8 mouse cellular contexts compared by ENCODE assay signal in genomic region chr10:59109015-59109414, GRCm38 (mm10).
DNase-seq lines count a peak whose midpoint lies in the region; ATAC-seq and TF ChIP-seq lines count a peak whose summit lies in the region.

No protein-coding gene starts in this region.

- no peaks in the 10 kb centered on the region for H3K27me3 ChIP-seq in midbrain, embryonic 11.5 days (ENCODE audit: control insufficient read depth, insufficient read depth, low read length)
- H3K27me3 ChIP-seq in small intestine, adult 2 months (ENCODE audit: control insufficient read depth, insufficient read depth, low read length), result no peaks in the 10 kb centered on the region; the same call in 1 of the 2 replicates

- peak; percentile 79; the same call in 1 of the 2 replicates for TF ChIP-seq CTCF in small intestine, adult 2 months (IDR thresholded peaks at IDR 0.05; ENCODE audit: extremely low read depth, insufficient read length, insufficient replicate concordance, low read depth, low read length)

- no peaks in the 10 kb centered on the region for H3K9me3 ChIP-seq in midbrain, embryonic 11.5 days (ENCODE audit: control insufficient read depth, low read length)

- ATAC-seq in CD4-positive, CD25-positive, alpha-beta regulatory T cell, adult 4 months, result no peak
- ATAC-seq in erythroid progenitor cell, adult 5-6 weeks (replicated peaks; ENCODE audit: low FRiP score, poor library complexity, severe bottlenecking), result 0 out of 2 replicates have a peak, but pooled peaks have one; percentile 31
- ATAC-seq in hematopoietic stem cell, adult 5-6 weeks (replicated peaks in 1 of 2; ENCODE audit: insufficient read depth in 1 of 2, low FRiP score in 2 of 2, low TSS enrichment in 1 of 2, low read depth in 1 of 2, poor library complexity in 2 of 2, severe bottlenecking in 2 of 2), result peak; percentile 55 to 76
- 0 out of 2 replicates have a peak, but pooled peaks have one; percentile 16 for ATAC-seq in midbrain, embryonic 11.5 days (ENCODE audit: low FRiP score)

- no peaks in the 10 kb centered on the region for H3K4me1 ChIP-seq in midbrain, embryonic 11.5 days (ENCODE audit: control insufficient read depth, insufficient read depth, low read length)
- H3K4me1 ChIP-seq in small intestine, adult 2 months (ENCODE audit: control insufficient read depth, insufficient read depth, insufficient read length, low read length), result no peaks in the 10 kb centered on the region

- no peak overlapping the region for H3K4me2 ChIP-seq in midbrain, embryonic 11.5 days

- H3K4me3 ChIP-seq in midbrain, embryonic 11.5 days (ENCODE audit: low read depth, low read length), result no peak overlapping the region
- H3K4me3 ChIP-seq in small intestine, adult 2 months (ENCODE audit: low read depth, low read length), result no peak overlapping the region

- H3K27ac ChIP-seq in midbrain, embryonic 11.5 days (ENCODE audit: low read depth, low read length), result no peak overlapping the region
- no peak overlapping the region for H3K27ac ChIP-seq in small intestine, adult 2 months (ENCODE audit: insufficient read depth, low read depth, low read length)

- H3K9ac ChIP-seq in midbrain, embryonic 11.5 days (ENCODE audit: low read length), result no peak overlapping the region

- H3K36me3 ChIP-seq in midbrain, embryonic 11.5 days (ENCODE audit: control insufficient read depth, insufficient read depth, low read length), result no peaks in the 10 kb centered on the region
- no peaks in the 10 kb centered on the region for H3K36me3 ChIP-seq in small intestine, adult 2 months (ENCODE audit: control insufficient read depth, insufficient read depth, low read length)

- no peak for TF ChIP-seq POLR2A in small intestine, adult 2 months (IDR thresholded peaks at IDR 0.05; ENCODE audit: low read depth, low read length)

- WGBS in midbrain, embryonic 11.5 days, result 38% methylated on average over 2 of the region's 2 CpGs
- WGBS in small intestine, adult 2 months, result 16% methylated on average over 2 of the region's 2 CpGs

- peak; percentile 67 for DNase-seq in CD4-positive, CD25-positive, alpha-beta regulatory T cell, adult 2 months (ENCODE audit: low read depth, low spot score)
- DNase-seq in adrenal gland, postnatal 36 days, result peak; percentile 65 to 74
- DNase-seq in left cerebral cortex, adult 18-20 months (ENCODE audit: low spot score in 2 of 2), result peak; percentile 75 to 86
- DNase-seq in midbrain, embryonic 11.5 days (ENCODE audit: low spot score, missing footprints), result peak; percentile 95
